Mouse (Mus musculus) heart, embryonic 11.5 days (tissue): ENCODE measurements at regions not wholly inside any gene's neighbourhood (a gene's known extent, or its start where the extent isn't known, plus 50 kb on each side); places are given as distances from the start of the nearest gene placed in this dataset.
A peak's percentile ranks its signal among the peaks of the same experiment; 100 is the strongest.

Source experiments
- ATAC-seq: fragments of 200-750 bp; cut with Nextera tagmentation; replicated peaks from 2 replicates; pipeline ENCODE4 v1.8.0; 2017; ENCODE audit warnings: moderate library complexity; ENCODE audit not compliant: insufficient number of reproducible peaks, low FRiP score, low TSS enrichment
- H3K27ac ChIP-seq: fragments of 300-500 bp; sonication (generic); 2 replicates; pipeline ENCODE4 v1.5.1; 2014; ENCODE audit warnings: mild to moderate bottlenecking, low read depth, low read length
- H3K27me3 ChIP-seq: fragments of 300-500 bp; sonication (generic); 2 replicates; pipeline ENCODE4 v1.6.1; 2014; ENCODE audit warnings: mild to moderate bottlenecking, low read length, mixed read lengths; ENCODE audit not compliant: control insufficient read depth, insufficient read depth
- H3K36me3 ChIP-seq: fragments of 300-500 bp; sonication (generic); 2 replicates; pipeline ENCODE4 v1.6.1; 2014; ENCODE audit warnings: mild to moderate bottlenecking, low read length, moderate library complexity, mixed read lengths; ENCODE audit not compliant: control insufficient read depth, insufficient read depth
- H3K4me1 ChIP-seq: fragments of 300-500 bp; sonication (generic); 2 replicates; pipeline ENCODE4 v1.6.1; 2014; ENCODE audit warnings: low read length; ENCODE audit not compliant: control insufficient read depth, insufficient read depth
- H3K4me2 ChIP-seq: fragments of 300-500 bp; sonication (generic); 2 replicates; pipeline ENCODE4 v1.6.1; 2014; ENCODE audit warnings: mild to moderate bottlenecking, moderate library complexity
- H3K4me3 ChIP-seq: fragments of 300-500 bp; sonication (generic); 2 replicates; pipeline ENCODE4 v1.5.1; 2014; ENCODE audit warnings: low read depth, low read length
- H3K9ac ChIP-seq: fragments of 300-500 bp; sonication (generic); 2 replicates; pipeline ENCODE4 v1.6.1; 2014; ENCODE audit warnings: mild to moderate bottlenecking, low read depth, low read length, moderate library complexity
- H3K9me3 ChIP-seq: fragments of 300-500 bp; sonication (generic); replicated peaks from 2 replicates; pipeline ENCODE4 v1.6.1; 2016; ENCODE audit warnings: low read length; ENCODE audit not compliant: control insufficient read depth
- WGBS: fragments of 180-500 bp; shearing (Covaris S2); extraction: QIAGEN DNeasy Blood & Tissue Kit; methylation state at CpG from one replicate; pipeline ENCODE4 v1.1.7; 2014; ENCODE audit not compliant: insufficient replicate concordance; 5-methylcytosine and 5-hydroxymethylcytosine counted together

DNA sequence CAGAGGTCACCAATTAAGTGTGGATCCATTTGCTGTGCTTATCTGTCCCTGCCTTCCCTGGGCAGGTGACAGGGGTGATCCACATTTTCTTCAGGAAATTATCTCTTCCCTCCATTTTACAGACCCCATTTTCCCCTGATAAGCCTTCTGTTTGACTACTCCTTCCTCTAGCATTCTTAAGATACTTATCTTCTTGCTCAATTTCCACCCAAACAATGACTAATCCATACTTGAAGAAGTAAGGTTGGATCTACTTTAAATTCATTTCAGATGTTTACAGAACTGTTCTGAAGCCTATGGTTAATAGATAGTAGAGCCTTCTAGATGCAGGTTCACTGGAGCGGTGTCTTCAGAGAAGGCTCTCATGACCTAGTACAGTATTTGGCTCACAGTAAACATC lies 273.2 kb downstream of the Sox4 start:
- H3K27ac ChIP-seq, result no peak overlapping the region
- no peaks in the 10 kb centered on the region for H3K9me3 ChIP-seq
- no peak overlapping the region for H3K9ac ChIP-seq
- WGBS, result 73% methylated on average over 1 of the region's 1 CpGs
- H3K4me1 ChIP-seq, result no peaks in the 10 kb centered on the region
- no peak for ATAC-seq
- no peak overlapping the region for H3K4me3 ChIP-seq
- H3K27me3 ChIP-seq, result no peaks in the 10 kb centered on the region
- no peak overlapping the region for H3K4me2 ChIP-seq
- no peaks in the 10 kb centered on the region for H3K36me3 ChIP-seq

DNA sequence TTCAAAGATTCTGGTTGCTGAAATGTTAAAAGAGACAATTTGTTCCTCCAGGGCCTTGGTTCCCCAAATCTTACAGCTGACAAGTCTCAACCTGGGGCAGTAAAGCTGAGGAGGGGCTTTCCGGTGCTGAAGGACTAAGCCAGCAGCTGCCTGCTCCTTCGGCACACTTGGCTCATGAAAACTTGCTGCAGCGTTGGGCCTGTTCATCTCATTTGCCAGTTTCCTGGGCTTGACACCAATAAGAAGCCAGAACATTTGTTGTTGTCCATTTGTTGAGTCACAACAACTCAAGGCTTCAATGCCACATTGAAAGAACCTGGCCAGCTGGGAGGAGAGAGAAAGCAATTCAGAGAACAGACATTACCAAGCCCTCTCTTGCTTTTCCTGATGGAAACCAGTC lies 279.9 kb downstream of the Sox4 start:
- no peak overlapping the region for H3K4me2 ChIP-seq
- H3K27ac ChIP-seq, result no peak overlapping the region
- ATAC-seq, result no peak
- WGBS, result 71% methylated on average over 3 of the region's 3 CpGs
- no peaks in the 10 kb centered on the region for H3K9me3 ChIP-seq
- H3K36me3 ChIP-seq, result no peaks in the 10 kb centered on the region
- H3K4me1 ChIP-seq, result peaks cover 10% of the 10 kb centered on the region
- no peaks in the 10 kb centered on the region for H3K27me3 ChIP-seq
- H3K4me3 ChIP-seq, result no peak overlapping the region
- no peak overlapping the region for H3K9ac ChIP-seq

- Histone ChIP-seq H3K36me3 (no peaks in the 10 kb centered on the region), H3K9ac (no peak overlapping the region), H3K4me3 (no peak overlapping the region), H3K4me1 (peaks cover 16% of the 10 kb centered on the region), H3K9me3 (no peaks in the 10 kb centered on the region), H3K4me2 (0 out of 2 replicates have a peak overlapping the region, but pooled peaks have one; percentile 3), H3K27me3 (no peaks in the 10 kb centered on the region), H3K27ac (no peak overlapping the region)
- ATAC-seq, result no peak
- WGBS, result 54% methylated on average over 11 of the region's 11 CpGs
Observed at GRCm38 (mm10) chr13:28671543-28671942, 282.0 kb downstream of the Sox4 start.

DNA sequence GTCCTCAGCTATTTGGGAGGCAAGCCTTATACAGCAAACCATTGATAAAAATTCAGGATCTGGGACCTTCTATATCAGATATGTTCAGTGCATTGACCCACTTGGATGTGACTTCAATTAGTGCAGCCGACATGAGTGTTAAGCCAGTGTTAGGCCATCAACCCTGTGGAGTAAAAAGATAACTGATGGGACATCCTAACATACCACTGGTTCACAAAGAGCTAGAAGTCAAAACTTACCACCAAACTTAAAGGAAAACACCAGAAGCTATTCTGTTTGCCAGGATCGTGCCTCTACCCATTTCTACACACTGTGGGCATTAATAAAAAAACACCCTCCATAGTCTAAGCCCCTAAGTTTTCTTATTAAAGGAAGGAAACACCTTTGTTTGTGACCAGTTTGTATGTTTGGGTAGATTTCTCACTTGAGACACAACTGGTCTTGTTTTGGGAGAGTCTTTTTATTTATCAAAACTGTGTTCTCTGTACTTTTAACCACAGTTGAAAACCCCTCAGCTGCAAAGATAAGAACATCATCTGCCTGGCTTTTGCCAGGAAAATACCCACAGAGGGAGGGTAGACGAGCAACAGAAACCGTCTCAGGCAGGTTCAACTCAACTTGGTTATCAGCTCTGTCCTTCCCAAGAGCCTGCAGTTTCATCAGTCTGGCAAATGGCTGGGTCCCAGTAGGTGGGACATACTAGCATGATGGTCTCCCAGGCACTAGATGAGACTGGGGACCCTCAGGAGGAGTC lies 283.5 kb downstream of the Sox4 start:
- Histone ChIP-seq H3K4me1 (peaks cover 16% of the 10 kb centered on the region), H3K36me3 (no peaks in the 10 kb centered on the region), H3K9ac (no peak overlapping the region), H3K9me3 (no peaks in the 10 kb centered on the region), H3K4me2 (no peak overlapping the region), H3K27ac (no peak overlapping the region), H3K27me3 (no peaks in the 10 kb centered on the region), H3K4me3 (no peak overlapping the region)
- 58% methylated on average over 4 of the region's 4 CpGs for WGBS
- no peak for ATAC-seq

DNA sequence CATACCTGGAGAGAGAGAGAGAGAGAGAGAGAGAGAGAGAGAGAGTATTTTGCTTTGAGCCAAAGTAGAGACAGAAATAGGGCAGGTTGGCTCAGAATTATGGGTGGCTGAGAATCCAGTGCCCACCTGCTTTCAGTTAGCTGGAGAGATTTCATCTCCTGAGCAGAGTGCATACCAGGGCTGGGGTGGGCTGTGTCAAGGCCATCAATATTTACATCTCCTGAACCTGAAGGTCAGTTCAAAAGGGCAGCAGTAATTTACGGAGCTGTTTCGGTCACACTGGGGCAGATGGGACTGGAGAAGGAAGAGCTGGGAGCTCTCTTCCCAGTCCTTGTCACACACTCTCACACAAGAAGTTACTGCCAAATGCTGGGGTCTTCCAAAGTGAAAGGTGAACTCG lies 286.7 kb downstream of the Sox4 start:
- no peak for ATAC-seq
- Histone ChIP-seq H3K9me3 (no peaks in the 10 kb centered on the region), H3K4me3 (no peak overlapping the region), H3K4me2 (no peak overlapping the region), H3K4me1 (peaks cover 31% of the 10 kb centered on the region), H3K9ac (no peak overlapping the region), H3K27me3 (no peaks in the 10 kb centered on the region), H3K27ac (no peak overlapping the region), H3K36me3 (no peaks in the 10 kb centered on the region)
- 34% methylated on average over 3 of the region's 3 CpGs for WGBS

DNA sequence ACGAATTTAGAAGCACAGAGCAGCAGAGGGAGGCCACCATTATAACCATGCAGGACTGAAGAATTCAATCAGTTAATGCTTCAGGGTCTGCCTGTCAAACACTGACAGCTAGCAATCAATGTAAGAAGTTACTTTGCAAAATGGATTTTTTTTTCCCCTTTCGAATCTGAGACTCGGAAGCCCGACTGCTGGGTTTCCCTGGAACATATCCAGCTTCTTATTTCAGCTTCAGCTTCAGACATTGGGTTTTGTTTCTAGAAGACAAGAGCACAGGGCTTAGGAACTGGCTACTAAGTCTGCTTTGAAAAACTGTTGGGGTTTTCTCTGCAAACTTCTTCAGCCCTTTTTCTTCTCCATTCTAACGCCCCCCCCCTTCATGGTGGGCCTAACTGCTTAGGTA lies 288.4 kb downstream of the Sox4 start:
- H3K9me3 ChIP-seq, result no peaks in the 10 kb centered on the region
- no peak overlapping the region for H3K9ac ChIP-seq
- H3K4me1 ChIP-seq, result peaks cover 20% of the 10 kb centered on the region
- WGBS, result 63% methylated on average over 5 of the region's 5 CpGs
- no peaks in the 10 kb centered on the region for H3K27me3 ChIP-seq
- no peak for ATAC-seq
- H3K27ac ChIP-seq, result no peak overlapping the region
- no peaks in the 10 kb centered on the region for H3K36me3 ChIP-seq
- H3K4me2 ChIP-seq, result no peak overlapping the region
- no peak overlapping the region for H3K4me3 ChIP-seq

GRCm38 (mm10) chr13:28664698-28665097 lies 288.8 kb downstream of the Sox4 start:
- Histone ChIP-seq H3K9ac (no peak overlapping the region), H3K4me2 (no peak overlapping the region), H3K27ac (no peak overlapping the region), H3K27me3 (no peaks in the 10 kb centered on the region), H3K4me1 (peaks cover 20% of the 10 kb centered on the region), H3K36me3 (no peaks in the 10 kb centered on the region), H3K9me3 (no peaks in the 10 kb centered on the region), H3K4me3 (no peak overlapping the region)
- 50% methylated on average over 4 of the region's 4 CpGs for WGBS
- no peak for ATAC-seq

- no peaks in the 10 kb centered on the region for H3K27me3 ChIP-seq
- H3K36me3 ChIP-seq, result no peaks in the 10 kb centered on the region
- H3K27ac ChIP-seq, result no peak overlapping the region
- H3K4me2 ChIP-seq, result no peak overlapping the region
- WGBS, result 39% methylated on average over 7 of the region's 7 CpGs
- H3K9ac ChIP-seq, result no peak overlapping the region
- peaks cover 20% of the 10 kb centered on the region for H3K4me1 ChIP-seq
- H3K4me3 ChIP-seq, result no peak overlapping the region
- no peaks in the 10 kb centered on the region for H3K9me3 ChIP-seq
- no peak for ATAC-seq
Observed at GRCm38 (mm10) chr13:28663950-28664681, 289.4 kb downstream of the Sox4 start.

DNA sequence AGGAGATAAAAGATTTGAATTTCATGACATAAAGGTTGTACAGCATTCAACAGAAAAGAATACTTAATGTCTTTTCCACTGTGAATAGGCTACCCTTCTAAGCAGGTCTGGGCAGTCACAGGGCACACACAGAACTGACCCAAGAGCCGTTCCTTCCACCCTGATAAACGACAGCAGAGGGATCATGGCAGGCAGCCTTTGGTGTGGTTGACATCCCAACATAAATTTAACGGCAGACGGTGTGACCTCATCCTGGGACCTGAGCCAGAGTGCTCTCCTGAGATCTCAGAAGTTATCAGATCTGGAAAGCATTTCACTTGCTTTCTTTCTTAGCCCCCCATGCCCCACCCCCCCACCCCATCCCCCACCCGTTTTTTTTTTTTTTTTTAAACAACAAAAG lies 290.1 kb downstream of the Sox4 start:
- WGBS, result 7% methylated on average over 5 of the region's 5 CpGs
- no peak overlapping the region for H3K27ac ChIP-seq
- no peak for ATAC-seq
- no peak overlapping the region for H3K4me3 ChIP-seq
- no peaks in the 10 kb centered on the region for H3K9me3 ChIP-seq
- no peaks in the 10 kb centered on the region for H3K36me3 ChIP-seq
- no peak overlapping the region for H3K4me2 ChIP-seq
- no peaks in the 10 kb centered on the region for H3K27me3 ChIP-seq
- H3K9ac ChIP-seq, result no peak overlapping the region
- H3K4me1 ChIP-seq, result peaks cover 20% of the 10 kb centered on the region
